Mouse (Mus musculus) spleen, adult 2 months (tissue): ENCODE data around the gene Phf14. TPM values are rescaled to one million over a fixed set of nuclear protein-coding genes. Genes with fewer than 3 reads are reported as not detected.
"Not testable (repeated sequence)": the region's sequence is repeated elsewhere in the genome, so short reads cannot be mapped to it uniquely, and the experiment has no call there.

Experiments used
- DNase-seq, 2 experiments: peaks; one replicate each; pipeline versions ENCODE4 v3.0.0 to v3.0.0-alpha.2; 2012 to 2021; ENCODE audit warnings: low spot score in 2 of 2, low read depth in 1 of 2
- H3K27ac ChIP-seq: fragments of 200-500 bp; 2 replicates; pipeline ENCODE4 v1.5.1; 2012; ENCODE audit warnings: low read length, inconsistent platforms; ENCODE audit not compliant: insufficient read depth
- H3K27me3 ChIP-seq: fragments of 200-500 bp; 2 replicates; pipeline ENCODE4 v1.6.1; 2012; ENCODE audit warnings: mild to moderate bottlenecking, moderate library complexity, low read length, inconsistent platforms; ENCODE audit not compliant: control insufficient read depth, insufficient read depth
- H3K36me3 ChIP-seq: fragments of 200-500 bp; 2 replicates; pipeline ENCODE4 v1.6.1; 2012; ENCODE audit warnings: mild to moderate bottlenecking, low read length, inconsistent platforms; ENCODE audit not compliant: control insufficient read depth, insufficient read depth
- H3K4me1 ChIP-seq: fragments of 200-500 bp; 2 replicates; pipeline ENCODE4 v1.6.1; 2011; ENCODE audit warnings: inconsistent platforms; ENCODE audit not compliant: control insufficient read depth, insufficient read depth, insufficient read length
- H3K4me3 ChIP-seq: fragments of 200-500 bp; 2 replicates; pipeline ENCODE4 v1.5.1; 2011; ENCODE audit warnings: mild to moderate bottlenecking, inconsistent platforms; ENCODE audit not compliant: insufficient read depth, insufficient read length; ENCODE audit errors: extremely low read depth
- CTCF ChIP-seq: fragments of 200-500 bp; IDR thresholded peaks from 2 replicates; pipeline ENCODE4 v1.5.1; 2011; ENCODE audit warnings: mild to moderate bottlenecking, inconsistent platforms; ENCODE audit not compliant: insufficient read depth, insufficient read length, insufficient replicate concordance; ENCODE audit errors: extremely low read depth
- POLR2A ChIP-seq: fragments of 200-500 bp; IDR thresholded peaks from 2 replicates; pipeline ENCODE4 v1.6.1; 2011; ENCODE audit warnings: low read depth, low read length, inconsistent platforms
- whole genome bisulfite sequencing: fragments of 180-500 bp; shearing (Covaris S2); methylation state at CpG from one replicate; pipeline ENCODE4 v1.1.7; 2018; 5-methylcytosine and 5-hydroxymethylcytosine counted together
- polyA plus RNA-seq: library from polyadenylated mRNA; depleted of rRNA; stranded (reverse); fragments of >200 nt; gene quantifications from 2 replicates; pipeline ENCODE4 v1.2.3, GENCODE M21; 2012

Phf14 gene
- polyA plus RNA-seq, 1 experiment, result 3.5 TPM

- no peak for TF ChIP-seq POLR2A
- TF ChIP-seq CTCF, result no peak
- no peak for DNase-seq
- H3K36me3 ChIP-seq, result no peaks in the 10 kb centered on the region
- H3K27me3 ChIP-seq, result no peaks in the 10 kb centered on the region
- no peak overlapping the region for H3K4me3 ChIP-seq
- no peak overlapping the region for H3K27ac ChIP-seq
- WGBS, result 83% methylated on average over 10 of the region's 10 CpGs
- no peaks in the 10 kb centered on the region for H3K4me1 ChIP-seq
Observed at GRCm38 (mm10) chr6:12107326-12107725, 199.7 kb downstream of the Phf14 start.

- TF ChIP-seq CTCF (no peak), POLR2A (no peak)
- Histone ChIP-seq H3K36me3 (no peaks in the 10 kb centered on the region), H3K4me3 (no peak overlapping the region), H3K27me3 (no peaks in the 10 kb centered on the region), H3K4me1 (no peaks in the 10 kb centered on the region), H3K27ac (no peak overlapping the region)
- no peak for DNase-seq
- WGBS, result 25% methylated on average over 8 of the region's 8 CpGs
Observed at GRCm38 (mm10) chr6:12107786-12108185, 200.2 kb downstream of the Phf14 start.

GRCm38 (mm10) chr6:12116926-12117818, 209.6 kb downstream of the Phf14 start:
- WGBS, result 51% methylated on average over 11 of the region's 11 CpGs
- Histone ChIP-seq H3K27ac (no peak overlapping the region), H3K36me3 (no peaks in the 10 kb centered on the region), H3K4me3 (no peak overlapping the region), H3K4me1 (no peaks in the 10 kb centered on the region), H3K27me3 (no peaks in the 10 kb centered on the region)
- DNase-seq, result no peak
- TF ChIP-seq POLR2A, result no peak
- no peak for TF ChIP-seq CTCF

- Histone ChIP-seq H3K27ac (no peak overlapping the region), H3K4me3 (no peak overlapping the region), H3K27me3 (no peaks in the 10 kb centered on the region), H3K36me3 (no peaks in the 10 kb centered on the region), H3K4me1 (no peaks in the 10 kb centered on the region)
- no peak for DNase-seq
- 71% methylated on average over 9 of the region's 9 CpGs for WGBS
- TF ChIP-seq POLR2A (no peak), CTCF (no peak)
Observed at GRCm38 (mm10) chr6:12117819-12118570, 210.4 kb downstream of the Phf14 start.

- Histone ChIP-seq H3K27me3 (no peaks in the 10 kb centered on the region), H3K4me1 (no peaks in the 10 kb centered on the region), H3K4me3 (no peak overlapping the region), H3K27ac (no peak overlapping the region), H3K36me3 (no peaks in the 10 kb centered on the region)
- DNase-seq, result no peak
- no peak for TF ChIP-seq POLR2A
- no peak for TF ChIP-seq CTCF
Observed at GRCm38 (mm10) chr6:12122759-12123158, 215.2 kb downstream of the Phf14 start.

GRCm38 (mm10) chr6:12125031-12125803, 217.6 kb downstream of the Phf14 start:
- Histone ChIP-seq H3K27ac (peak overlapping the region; percentile 72; the same call in 1 of the 2 replicates), H3K36me3 (no peaks in the 10 kb centered on the region), H3K4me3 (peak overlapping the region; percentile 5; the same call in 1 of the 2 replicates), H3K27me3 (no peaks in the 10 kb centered on the region), H3K4me1 (no peaks in the 10 kb centered on the region)
- DNase-seq, result peak; percentile 33 to 47
- TF ChIP-seq POLR2A, result no peak
- peak; percentile 41; the same call in 1 of the 2 replicates for TF ChIP-seq CTCF
- 3% methylated on average over 17 of the region's 17 CpGs for WGBS

GRCm38 (mm10) chr6:12126601-12127000, 219.0 kb downstream of the Phf14 start:
- H3K4me3 ChIP-seq, H3K27ac ChIP-seq, H3K27me3 ChIP-seq, H3K36me3 ChIP-seq, H3K4me1 ChIP-seq, DNase-seq: not testable (repeated sequence)
- WGBS, result 81% methylated on average over 7 of the region's 7 CpGs
